Mouse (Mus musculus): ENCODE data around the gene Wwc2.

The Wwc2 gene

GRCm38 (mm10) chr8:47900361-47900760, 90.4 kb downstream of the Wwc2 start:
- DNase-seq: no peak

GRCm38 (mm10) chr8:47899891-47900290, 90.8 kb downstream of the Wwc2 start:
- DNase-seq: no peak

- no peak for DNase-seq
Observed at GRCm38 (mm10) chr8:47892419-47892818, 98.3 kb downstream of the Wwc2 start.

GRCm38 (mm10) chr8:47891641-47892040, 99.1 kb downstream of the Wwc2 start:
- DNase-seq: no peak

GRCm38 (mm10) chr8:47890814-47891210, 99.9 kb downstream of the Wwc2 start:
- DNase-seq: no peak

- no peak for DNase-seq
Observed at GRCm38 (mm10) chr8:47889936-47890813, 100.5 kb downstream of the Wwc2 start.

- no peak for DNase-seq
Observed at GRCm38 (mm10) chr8:47888841-47889570, 101.7 kb downstream of the Wwc2 start.

- DNase-seq: peak; percentile 34 to 41
Observed at GRCm38 (mm10) chr8:47884306-47884705, 106.4 kb downstream of the Wwc2 start.

GRCm38 (mm10) chr8:47883739-47884138, 107.0 kb downstream of the Wwc2 start:
- DNase-seq: no peak

GRCm38 (mm10) chr8:47878516-47878915, 112.2 kb downstream of the Wwc2 start:
- DNase-seq: no peak

- peak; percentile 55 to 60 for DNase-seq
Observed at GRCm38 (mm10) chr8:47875865-47876264, 114.9 kb downstream of the Wwc2 start.

- DNase-seq: no peak
Observed at GRCm38 (mm10) chr8:47874497-47875178, 116.1 kb downstream of the Wwc2 start.

- peak; percentile 41 to 54 for DNase-seq
Observed at GRCm38 (mm10) chr8:47872361-47873107, 118.2 kb downstream of the Wwc2 start.

GRCm38 (mm10) chr8:47867067-47867466, 123.7 kb downstream of the Wwc2 start:
- DNase-seq: peak; percentile 80 to 94

- DNase-seq: no peak
Observed at GRCm38 (mm10) chr8:47866568-47866967, 124.2 kb downstream of the Wwc2 start.

- no peak for DNase-seq
Observed at GRCm38 (mm10) chr8:47859259-47859658, 131.5 kb downstream of the Wwc2 start.

- no peak for DNase-seq
Observed at GRCm38 (mm10) chr8:47853356-47853755, 137.4 kb downstream of the Wwc2 start.

GRCm38 (mm10) chr8:47852737-47853136, 138.0 kb downstream of the Wwc2 start:
- no peak for DNase-seq

- DNase-seq: peak; percentile 25 to 37
Observed at GRCm38 (mm10) chr8:47851824-47852502, 138.8 kb downstream of the Wwc2 start.

- DNase-seq: peak in 1 of 2 experiments; percentile 53
Observed at GRCm38 (mm10) chr8:47849842-47850241, 140.9 kb downstream of the Wwc2 start.

GRCm38 (mm10) chr8:47847931-47848330, 142.8 kb downstream of the Wwc2 start:
- DNase-seq: no peak

GRCm38 (mm10) chr8:47847161-47847560, 143.6 kb downstream of the Wwc2 start:
- no peak for DNase-seq

Data from kidney, postnatal 36 days (tissue).